Mouse (Mus musculus): ENCODE results near the gene Pilra. TPM values are rescaled to one million over a fixed set of nuclear protein-coding genes. Genes with fewer than 3 reads are reported as not detected.
A peak's percentile ranks its signal among the peaks of the same experiment; 100 is the strongest.
"Not testable (repeated sequence)": the region's sequence is repeated elsewhere in the genome, so short reads cannot be mapped to it uniquely, and the experiment has no call there.

Pilra gene
- 1 to 10 TPM in 1 of 2 experiments, under 1 TPM in 1; 0.91 to 1.0 TPM for total RNA-seq (2021)

DNA sequence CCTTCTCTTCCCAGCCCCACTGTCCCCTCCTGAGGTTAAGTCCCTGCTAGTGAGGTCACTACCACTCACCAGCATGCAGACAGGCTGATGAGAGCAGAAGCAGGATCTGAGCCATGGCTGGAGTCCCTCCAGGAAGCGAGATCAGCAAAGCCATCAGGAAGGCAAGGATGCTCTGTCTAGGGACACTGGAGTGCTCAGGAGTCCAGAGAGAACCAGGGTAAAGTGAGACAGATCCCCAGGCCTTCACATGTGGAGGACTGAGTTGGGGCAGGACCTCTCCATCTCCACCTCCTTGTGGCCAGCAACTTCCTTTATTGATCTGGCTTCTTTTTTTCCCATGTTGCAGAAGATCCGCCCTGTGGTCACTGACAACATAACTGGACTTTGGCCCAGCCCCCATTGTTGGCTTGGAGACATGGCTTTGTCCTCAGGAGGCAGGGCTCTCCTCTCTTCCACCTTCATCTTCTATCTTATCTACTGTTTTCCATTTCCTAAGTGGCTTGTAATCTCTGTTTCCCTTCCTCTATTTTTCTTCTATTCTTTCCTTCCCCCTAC, at the start of gene Pilra:
TSS of gene Pilra (minus strand) at position 316 of the 555 bp plus-strand sequence.
- DNase-seq; intact Hi-C loops (cut with DNase I): not testable (repeated sequence)

DNA sequence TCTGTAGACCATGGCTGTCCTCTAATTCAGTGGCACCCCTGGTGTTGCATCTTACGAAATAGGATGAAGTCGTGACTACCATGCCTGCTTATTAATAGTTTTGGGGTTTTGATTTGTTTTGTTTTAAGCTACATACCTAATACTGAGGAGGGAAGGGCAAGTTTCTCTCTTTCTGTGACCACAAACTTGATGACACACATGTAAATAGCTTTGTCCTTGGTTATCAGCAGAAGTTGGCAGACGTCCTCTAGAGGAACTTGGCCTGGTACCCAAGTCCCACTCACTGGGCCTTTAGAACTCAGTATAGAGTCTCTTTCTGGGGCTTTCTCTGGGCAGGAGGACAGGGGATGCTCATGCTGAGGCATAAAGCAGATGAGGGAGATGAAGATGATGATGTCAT, 47.3 kb upstream of the Pilra start:
- no peak for DNase-seq
- intact Hi-C loops (cut with DNase I), result no loop called here

DNA sequence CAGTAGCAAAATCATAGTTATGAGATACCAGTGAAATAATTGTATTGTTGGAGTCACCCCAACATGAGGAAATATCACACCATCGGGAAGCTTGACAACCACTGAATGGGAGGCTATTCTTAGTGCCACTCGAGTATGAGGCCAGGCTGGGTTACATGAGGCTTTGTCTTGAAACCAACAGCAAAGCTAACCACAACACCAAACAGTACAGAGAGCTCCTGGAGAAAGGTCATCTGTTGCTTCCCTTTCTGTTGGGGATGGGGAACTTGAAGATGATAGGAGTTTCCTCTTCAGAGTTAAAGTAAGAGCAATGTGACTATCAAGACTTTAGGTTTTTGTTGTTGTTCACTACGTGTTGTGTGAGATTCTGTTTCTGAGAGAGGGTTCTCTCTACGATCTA, 46.8 kb upstream of the Pilra start:
- intact Hi-C loops (cut with DNase I), result no loop called here
- DNase-seq, result no peak

DNA sequence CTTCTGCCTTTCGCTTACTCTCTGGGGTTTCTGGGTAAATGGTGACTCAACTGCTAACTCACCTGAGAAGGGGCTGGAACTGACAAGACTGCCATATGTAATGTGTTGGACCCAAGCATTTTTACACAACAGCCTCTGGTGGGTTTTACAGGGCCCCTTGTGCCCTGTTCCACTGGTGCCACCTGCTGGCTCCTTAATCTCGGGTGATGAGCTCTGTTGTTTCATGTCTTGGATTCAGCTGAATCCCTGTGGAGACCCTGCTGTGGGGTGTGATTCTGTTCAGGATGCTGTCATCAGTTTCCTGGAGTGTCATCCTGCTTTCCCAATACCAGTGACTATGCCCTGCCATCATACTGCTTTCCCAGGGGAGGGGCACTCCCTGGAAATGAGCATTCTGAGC, 41.8 kb upstream of the Pilra start:
- peak; percentile 19 for DNase-seq
- intact Hi-C loops (cut with DNase I), result no loop called here

DNA sequence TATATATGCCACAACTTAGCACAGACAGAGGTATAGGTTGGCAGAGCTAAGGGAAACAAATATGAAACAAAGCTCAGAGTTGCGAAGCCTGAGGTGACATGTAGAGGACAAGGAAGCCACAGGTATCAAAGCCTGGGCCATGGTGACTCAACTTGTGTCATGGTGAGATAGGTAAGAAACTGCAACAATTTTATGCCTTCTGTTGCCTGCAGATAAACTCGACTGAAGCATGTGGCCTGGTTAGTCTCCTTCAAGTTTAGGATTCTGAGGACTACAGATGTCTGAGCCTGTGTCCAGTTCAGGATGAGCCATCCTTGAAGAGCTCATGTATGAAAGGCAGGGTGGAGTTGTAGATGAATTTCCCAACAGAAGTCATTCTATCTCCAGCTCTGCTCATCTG, 39.0 kb upstream of the Pilra start:
- DNase-seq, result no peak
- intact Hi-C loops (cut with DNase I), result no loop called here

GRCm38 (mm10) chr5:137872381-137872702, 36.3 kb upstream of the Pilra start:
- DNase-seq; intact Hi-C loops (cut with DNase I): not testable (repeated sequence)

DNA sequence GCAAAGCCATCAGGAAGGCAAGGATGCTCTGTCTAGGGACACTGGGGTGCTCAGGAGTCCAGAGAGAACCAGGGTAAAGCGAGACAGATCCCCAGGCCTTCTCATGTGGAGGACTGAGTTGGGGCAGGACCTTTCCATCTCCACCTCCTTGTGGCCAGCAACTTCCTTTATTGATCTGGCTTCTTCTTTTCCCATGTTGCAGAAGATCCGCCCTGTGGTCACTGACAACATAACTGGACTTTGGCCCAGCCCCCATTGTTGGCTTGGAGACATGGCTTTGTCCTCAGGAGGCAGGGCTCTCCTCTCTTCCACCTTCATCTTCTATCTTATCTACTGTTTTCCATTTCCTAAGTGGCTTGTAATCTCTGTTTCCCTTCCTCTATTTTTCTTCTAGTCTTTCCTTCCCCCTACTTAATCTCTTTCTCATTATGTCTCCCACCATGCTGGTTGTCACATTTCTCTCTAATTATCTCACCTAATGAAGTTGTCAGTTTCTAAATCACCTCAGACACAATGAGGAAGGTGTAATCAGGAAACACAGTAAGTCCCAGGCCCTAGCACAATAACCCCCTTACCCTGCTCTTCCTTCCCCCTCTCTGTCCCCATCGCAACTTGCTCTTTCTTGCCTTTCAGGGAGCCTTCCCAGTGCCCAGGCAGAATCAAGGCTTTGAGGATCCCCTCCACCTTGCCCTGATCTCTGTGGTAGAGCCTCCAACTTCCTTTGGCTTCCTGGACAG, 35.7 kb upstream of the Pilra start, which contains the start of gene Pilrb2:
TSS of gene Pilrb2 (minus strand) at position 172 of the 737 bp plus-strand sequence.
- DNase-seq; intact Hi-C loops (cut with DNase I): not testable (repeated sequence)

- DNase-seq; intact Hi-C loops (cut with DNase I): not testable (repeated sequence)
Observed at GRCm38 (mm10) chr5:137868600-137868999, 32.5 kb upstream of the Pilra start.

DNA sequence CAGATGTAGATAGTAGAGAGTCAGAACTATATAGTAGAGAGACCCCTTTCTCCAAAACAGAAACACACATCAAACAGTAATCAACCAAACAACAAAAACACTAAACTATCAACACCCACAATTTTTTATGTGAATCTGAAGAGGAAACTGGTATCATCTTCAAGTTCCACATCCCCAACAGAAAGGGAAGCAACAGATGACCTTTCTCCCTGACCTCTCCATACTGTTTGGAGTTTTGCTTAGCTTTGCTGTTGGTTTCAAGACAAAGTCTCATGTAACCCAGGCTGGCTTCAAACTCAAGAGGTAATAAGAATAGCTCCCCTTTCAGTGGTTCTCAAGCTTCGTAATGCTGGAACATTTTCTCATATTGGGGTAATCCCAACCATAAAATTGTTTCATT, 27.9 kb upstream of the Pilra start:
- DNase-seq; intact Hi-C loops (cut with DNase I): not testable (repeated sequence)

DNA sequence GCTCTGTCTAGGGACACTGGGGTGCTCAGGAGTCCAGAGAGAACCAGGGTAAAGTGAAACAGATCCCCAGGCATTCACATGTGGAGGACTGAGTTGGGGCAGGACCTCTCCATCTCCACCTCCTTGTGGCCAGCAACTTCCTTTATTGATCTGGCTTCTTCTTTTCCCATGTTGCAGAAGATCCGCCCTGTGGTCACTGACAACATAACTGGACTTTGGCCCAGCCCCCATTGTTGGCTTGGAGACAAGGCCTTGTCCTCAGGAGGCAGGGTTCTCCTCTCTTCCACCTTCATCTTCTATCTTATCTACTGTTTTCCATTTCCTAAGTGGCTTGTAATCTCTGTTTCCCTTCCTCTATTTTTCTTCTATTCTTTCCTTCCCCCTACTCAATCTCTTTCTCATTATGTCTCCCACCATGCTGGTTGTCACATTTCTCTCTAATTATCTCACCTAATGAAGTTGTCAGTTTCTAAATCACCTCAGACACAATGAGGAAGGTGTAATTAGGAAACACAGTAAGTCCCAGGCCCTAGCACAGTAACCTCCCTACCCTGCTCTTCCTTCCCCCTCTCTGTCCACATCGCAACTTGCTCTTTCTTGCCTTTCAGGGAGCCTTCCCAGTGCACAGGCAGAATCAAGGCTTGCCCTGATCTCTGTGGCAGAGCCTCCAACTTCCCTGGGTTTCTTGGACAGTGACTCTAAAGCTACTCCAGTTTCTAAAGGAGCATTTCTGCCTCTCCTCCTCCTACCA, 22.1 kb upstream of the Pilra start, which contains the start of gene Pilrb1:
TSS of gene Pilrb1 (minus strand) at position 147 of the 751 bp plus-strand sequence.
- DNase-seq; intact Hi-C loops (cut with DNase I): not testable (repeated sequence)

DNA sequence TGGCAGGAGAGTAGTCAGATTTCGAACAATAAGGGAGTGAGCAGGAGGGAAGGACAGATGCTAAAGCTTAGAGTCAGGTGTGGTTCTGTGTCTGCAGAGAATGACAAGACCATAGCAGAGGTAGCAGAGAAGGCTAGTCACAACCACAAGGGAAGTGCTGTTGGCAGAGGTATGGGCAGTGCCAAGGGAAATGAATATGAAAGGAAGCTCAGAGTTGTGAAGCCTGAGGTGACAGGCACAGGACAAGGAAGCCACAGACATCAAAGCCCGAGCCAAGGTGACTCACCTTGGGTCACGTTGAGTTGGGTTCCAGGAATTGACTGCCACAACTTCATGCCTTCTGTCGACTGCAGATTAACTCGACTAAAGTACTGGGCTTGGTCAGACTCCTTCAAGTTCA, 20.8 kb upstream of the Pilra start:
- intact Hi-C loops (cut with DNase I); DNase-seq: not testable (repeated sequence)

DNA sequence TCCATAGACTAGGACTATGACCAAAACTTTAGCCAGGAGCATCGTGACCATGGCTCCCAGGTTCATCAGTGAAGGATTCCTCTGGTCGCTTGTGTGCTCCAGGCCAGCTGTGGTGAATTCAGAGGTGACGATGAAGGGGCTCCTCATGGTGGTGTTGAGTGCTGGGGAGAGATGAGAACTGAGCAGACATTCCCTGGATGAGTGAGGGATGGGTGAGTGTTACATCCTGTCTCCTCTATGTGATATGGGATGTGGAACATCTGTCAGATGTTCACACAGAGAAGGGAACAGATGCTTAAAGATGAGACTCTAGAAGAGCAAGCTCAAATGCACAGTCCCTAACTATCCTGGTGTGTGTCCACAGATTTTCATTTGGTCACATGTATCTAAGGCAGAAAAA, 18.8 kb upstream of the Pilra start:
- intact Hi-C loops (cut with DNase I); DNase-seq: not testable (repeated sequence)

GRCm38 (mm10) chr5:137850313-137850712, 14.2 kb upstream of the Pilra start:
- DNase-seq; intact Hi-C loops (cut with DNase I): not testable (repeated sequence)

DNA sequence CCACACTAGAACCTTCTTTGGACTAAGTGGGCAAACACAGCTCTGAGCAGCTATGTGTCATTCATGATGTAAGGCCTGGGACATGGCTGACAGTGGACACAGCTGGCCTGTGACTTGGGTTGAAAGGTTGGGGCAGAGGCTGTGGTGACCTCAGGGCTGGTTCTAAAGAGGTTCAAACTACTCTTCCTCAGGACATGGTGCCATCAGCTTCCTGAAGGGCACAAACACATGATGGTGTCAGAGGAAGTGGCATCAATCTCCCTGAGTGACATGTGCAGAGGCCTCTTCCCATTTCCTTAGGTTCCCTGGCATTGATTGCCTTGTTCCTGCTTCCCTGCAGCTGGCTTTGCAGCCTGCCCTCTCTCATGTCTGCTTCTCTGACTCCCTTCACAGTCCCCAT, 1.0 kb upstream of the Pilra start:
- DNase-seq; intact Hi-C loops (cut with DNase I): not testable (repeated sequence)

DNA sequence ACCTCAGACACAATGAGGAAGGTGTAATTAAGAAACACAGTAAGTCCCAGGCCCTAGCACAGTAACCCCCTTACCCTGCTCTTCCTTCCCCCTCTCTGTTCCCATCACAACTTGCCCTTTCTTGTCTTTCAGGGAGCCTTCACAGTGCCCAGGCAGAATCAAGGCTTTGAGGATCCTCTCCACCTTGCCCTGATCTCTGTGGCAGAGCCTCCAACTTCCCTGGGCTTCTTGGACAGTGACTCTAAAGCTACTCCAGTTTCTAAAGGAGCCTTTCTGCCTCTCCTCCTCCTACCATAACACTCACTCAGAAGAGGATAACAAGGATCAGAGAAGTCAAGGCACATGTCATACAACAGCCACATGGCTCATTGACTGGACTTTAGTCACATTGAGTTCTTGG, 530 bp upstream of the Pilra start:
- intact Hi-C loops (cut with DNase I), result no loop called here
- DNase-seq, result no peak

DNA sequence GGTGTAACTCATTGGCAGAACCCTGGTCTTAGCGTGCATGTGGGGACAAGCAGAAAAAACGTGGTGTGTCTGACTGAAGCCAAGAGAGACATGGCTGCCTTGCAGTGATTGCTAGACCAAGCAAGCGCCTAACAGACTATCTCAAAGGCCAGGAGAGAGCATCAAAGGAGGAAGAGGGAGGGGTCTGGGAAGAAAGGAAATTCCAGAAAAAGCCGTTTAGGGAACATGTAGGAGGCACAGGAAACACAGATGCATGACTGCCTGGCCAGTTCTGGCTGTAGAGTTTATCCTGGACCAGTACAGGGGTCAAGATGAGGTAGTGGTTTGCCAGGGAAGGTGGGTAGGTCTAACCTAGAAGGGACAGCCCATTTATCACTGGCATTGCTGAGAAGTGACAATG, 2.6 kb downstream of the Pilra start:
- DNase-seq, result no peak
- intact Hi-C loops (cut with DNase I), result no loop called here

- DNase-seq, result no peak
- intact Hi-C loops (cut with DNase I), result no loop called here
Observed at GRCm38 (mm10) chr5:137831506-137831905, 4.6 kb downstream of the Pilra start.

DNA sequence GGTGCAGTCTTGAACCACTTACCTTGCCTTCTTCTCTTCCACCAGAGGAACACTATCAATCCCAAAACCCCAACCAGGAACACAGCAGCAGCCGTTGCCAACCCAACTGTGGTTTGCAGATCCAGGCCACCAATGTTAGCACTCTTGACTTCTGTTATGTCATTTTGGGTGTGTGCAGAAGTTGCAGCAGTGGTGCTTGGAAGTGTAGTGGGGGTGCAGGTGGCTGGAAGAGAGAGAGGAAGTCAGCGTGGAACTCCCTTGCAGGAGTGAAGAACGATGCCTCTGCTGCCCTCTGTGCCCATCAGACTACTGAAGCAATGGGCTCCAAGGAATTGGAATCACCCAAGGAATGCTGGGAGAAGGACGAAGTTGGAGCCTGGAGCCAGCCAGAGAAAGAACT, 5.0 kb downstream of the Pilra start:
- intact Hi-C loops (cut with DNase I), result no loop called here
- DNase-seq, result no peak

DNA sequence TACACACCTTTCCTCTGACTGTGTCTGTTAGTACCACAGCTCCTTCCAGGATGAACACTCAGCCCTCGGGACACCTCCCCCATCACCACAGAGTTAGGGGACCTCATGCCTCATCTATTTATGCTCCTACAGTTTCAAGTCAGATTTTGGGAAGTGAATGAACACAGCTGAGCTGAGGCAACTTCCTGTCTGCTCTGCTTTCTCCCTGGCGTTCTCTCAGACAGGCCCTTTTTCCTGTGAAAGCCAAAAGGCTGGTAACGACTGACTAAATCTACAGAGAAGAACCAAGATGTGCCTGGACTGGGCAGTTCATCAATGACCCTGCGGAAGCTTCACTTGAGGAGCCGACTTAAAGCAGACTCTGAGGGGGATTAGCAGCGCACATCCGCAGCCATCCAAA, 5.8 kb downstream of the Pilra start:
- no peak for DNase-seq
- intact Hi-C loops (cut with DNase I), result no loop called here

DNA sequence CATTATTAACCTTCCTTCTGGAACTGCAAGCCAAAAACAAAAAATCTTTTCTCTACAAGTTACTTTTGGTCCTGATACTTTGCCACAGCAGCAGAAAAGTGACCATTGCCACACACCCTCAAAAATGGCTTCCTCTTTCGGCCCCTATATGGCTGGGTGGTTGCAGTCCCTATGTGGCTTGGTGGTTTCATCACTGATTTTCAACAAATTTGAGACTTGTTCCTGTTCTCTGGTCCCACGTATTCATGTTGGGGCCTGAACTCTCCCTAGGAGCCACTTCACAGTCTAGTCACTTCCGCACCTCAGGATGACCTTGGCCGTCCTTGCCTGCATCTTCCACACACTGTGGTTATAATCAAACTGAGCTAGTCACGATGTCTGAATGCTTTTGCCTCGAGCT, 7.4 kb downstream of the Pilra start:
- intact Hi-C loops (cut with DNase I), result no loop called here
- no peak for DNase-seq

DNA sequence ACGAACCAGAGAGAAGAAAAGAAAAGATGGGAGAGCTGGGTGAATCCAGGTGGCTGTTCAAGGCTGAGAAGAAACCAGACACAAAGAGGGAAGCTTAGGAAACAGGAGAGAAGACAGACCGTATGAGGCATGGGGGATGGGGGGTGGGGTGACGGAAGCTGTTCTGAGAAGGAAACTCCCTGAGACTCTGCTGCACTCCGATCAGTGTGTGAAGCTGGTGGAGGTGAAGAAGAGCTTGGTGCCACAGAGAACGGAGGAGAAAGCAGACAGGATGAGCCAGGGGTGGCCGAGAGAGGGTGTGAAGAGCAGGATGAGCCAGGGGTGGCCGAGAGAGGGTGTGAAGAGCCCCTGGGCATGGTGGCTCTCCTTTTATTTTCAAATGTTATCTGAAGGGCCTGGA, 9.7 kb downstream of the Pilra start:
- DNase-seq, result no peak
- intact Hi-C loops (cut with DNase I), result no loop called here

- intact Hi-C loops (cut with DNase I), result no loop called here
- DNase-seq, result no peak
Observed at GRCm38 (mm10) chr5:137825971-137826370, 10.1 kb downstream of the Pilra start.
